Comparison of ENCODE assay signal across 8 mouse cellular contexts in the genomic region with DNA sequence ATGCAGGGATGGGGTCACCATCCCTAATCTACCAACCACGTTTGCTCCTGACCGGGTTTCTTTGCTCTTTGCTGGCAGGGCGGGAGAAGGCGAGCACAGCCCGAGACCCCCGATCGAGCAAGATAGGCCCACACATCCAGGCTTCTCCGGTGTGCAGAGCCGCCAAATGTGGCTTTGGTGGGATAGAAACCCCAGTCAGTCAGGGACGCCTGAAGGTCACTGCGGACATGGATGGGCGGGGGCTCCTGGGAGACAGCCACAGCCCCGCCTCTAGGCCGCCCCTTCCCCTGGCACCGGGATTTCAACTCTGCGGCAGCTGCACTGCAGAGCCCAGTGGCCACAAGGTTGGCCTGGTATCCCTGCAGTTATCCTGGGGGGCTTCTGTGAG. TPM values are rescaled to one million over a fixed set of nuclear protein-coding genes. Genes with fewer than 3 reads are reported as not detected.
A peak's percentile ranks its signal among the peaks of the same experiment; 100 is the strongest.
DNase-seq lines count a peak whose midpoint lies in the region; ATAC-seq and TF ChIP-seq lines count a peak whose summit lies in the region.

No protein-coding gene starts in this region.

- H3K27ac ChIP-seq in heart, embryonic 10.5 days, result no peak overlapping the region
- no peak overlapping the region for H3K27ac ChIP-seq in testis, adult 2 months (ENCODE audit: control insufficient read depth, insufficient read depth, low read depth, low read length)
- H3K27ac ChIP-seq in liver, embryonic 13.5 days, result no peak overlapping the region

- peaks cover 56% of the 10 kb centered on the region for H3K27me3 ChIP-seq in heart, embryonic 10.5 days (ENCODE audit: insufficient read depth, poor library complexity, severe bottlenecking)
- no peaks in the 10 kb centered on the region for H3K27me3 ChIP-seq in testis, adult 2 months (ENCODE audit: control insufficient read depth, insufficient read depth, low read length)
- H3K27me3 ChIP-seq in liver, embryonic 13.5 days, result peaks cover 73% of the 10 kb centered on the region

- no peak for ATAC-seq in liver, embryonic 13.5 days (ENCODE audit: low read depth)

- no peak for DNase-seq in heart, embryonic 10.5 days (ENCODE audit: low spot score)
- DNase-seq in heart, postnatal 25 days (ENCODE audit: low spot score), result no peak
- DNase-seq in testis, postnatal 14 days (ENCODE audit: low spot score), result no peak
- DNase-seq in liver, embryonic 13.5 days, result no peak
- peak; percentile 43 for DNase-seq in testis, postnatal 10 days (ENCODE audit: low spot score)
- DNase-seq in frontal cortex, postnatal 25 days (ENCODE audit: low spot score in 2 of 2), result no peak
- DNase-seq in layer of hippocampus, adult 18-20 months (ENCODE audit: low spot score in 2 of 2), result no peak

- H3K9me3 ChIP-seq in heart, embryonic 10.5 days, result no peaks in the 10 kb centered on the region
- no peaks in the 10 kb centered on the region for H3K9me3 ChIP-seq in liver, embryonic 13.5 days (replicated peaks)

- H3K4me3 ChIP-seq in heart, embryonic 10.5 days, result peak overlapping the region; percentile 55
- H3K4me3 ChIP-seq in testis, adult 2 months (ENCODE audit: control insufficient read depth, low read depth, low read length), result peak overlapping the region; percentile 2; the same call in 1 of the 2 replicates
- peak overlapping the region; percentile 28; the same call in 1 of the 2 replicates for H3K4me3 ChIP-seq in liver, embryonic 13.5 days (replicated peaks)

- no peak overlapping the region for H3K9ac ChIP-seq in liver, embryonic 13.5 days

- intact Hi-C loops in heart, postnatal 25 days (cut with DNase I), result no loop called here

- peaks cover 9% of the 10 kb centered on the region for H3K4me1 ChIP-seq in heart, embryonic 10.5 days
- H3K4me1 ChIP-seq in testis, adult 2 months (ENCODE audit: control insufficient read depth, insufficient read depth, low read length), result peaks cover 8% of the 10 kb centered on the region
- peaks cover 9% of the 10 kb centered on the region; the same call in 1 of the 2 replicates for H3K4me1 ChIP-seq in liver, embryonic 13.5 days (replicated peaks)

- TF ChIP-seq POLR2A in testis, adult 2 months (IDR thresholded peaks at IDR 0.05; ENCODE audit: control insufficient read depth, low read depth, low read length), result no peak

- WGBS in heart, embryonic 10.5 days, result under 1% methylated on average over 16 of the region's 16 CpGs
- WGBS in liver, embryonic 13.5 days (ENCODE audit: insufficient replicate concordance), result 9% methylated on average over 16 of the region's 16 CpGs

- H3K4me2 ChIP-seq in liver, embryonic 13.5 days, result peak overlapping the region; percentile 38

- no peak for TF ChIP-seq CTCF in testis, adult 2 months (IDR thresholded peaks at IDR 0.05; ENCODE audit: control insufficient read depth, insufficient read depth, insufficient replicate concordance, low read depth, low read length)

- no peaks in the 10 kb centered on the region for H3K36me3 ChIP-seq in heart, embryonic 10.5 days
- H3K36me3 ChIP-seq in testis, adult 2 months (ENCODE audit: control insufficient read depth, insufficient read depth, low read length), result no peaks in the 10 kb centered on the region
- no peaks in the 10 kb centered on the region for H3K36me3 ChIP-seq in liver, embryonic 13.5 days

RNA-seq across cellular contexts. Expression of a gene that starts 0.4 kb away (rescaled TPM):
- polyA plus RNA-seq in heart, embryonic 10.5 days (2016; fragmentation: Nextera tagmentation; extraction: Ambion mirVana), result 0.64 and 0.70 TPM in 2 replicates
- total RNA-seq in heart, postnatal 25 days (2021), result not detected
- 0.69 and 1.1 TPM in 2 replicates for polyA plus RNA-seq in testis, adult 2 months (2012; rRNA removed)
- 0.06 and 0.09 TPM in 2 replicates for polyA plus RNA-seq in liver, embryonic 13.5 days (2015; fragmentation: Nextera tagmentation; extraction: Ambion mirVana)
- 100 to 1,000 TPM; 575 to 577 TPM for total RNA-seq in layer of hippocampus, adult 18-20 months (2021)

Comparison
In these comparisons a context has a peak if more than half of its experiments do, and no peak if none do; other contexts are left out.
1. H3K4me3 ChIP-seq: peak in every context shown above with its lines; median percentile 55 in heart, embryonic 10.5 days; 28 in liver, embryonic 13.5 days; 2 in testis, adult 2 months.